Mouse (Mus musculus): ENCODE data around the gene Tmem189. TPM values are rescaled to one million over a fixed set of nuclear protein-coding genes. Genes with fewer than 3 reads are reported as not detected.

The Tmem189 gene
- polyA plus RNA-seq, 1 experiment: 11.7 TPM

GRCm38 (mm10) chr2:167679902-167680430 lies 9.7 kb downstream of the Tmem189 start:
- H3K4me1 ChIP-seq (ENCODE audit: control insufficient read depth): peaks cover 16% of the 10 kb centered on the region
- TF ChIP-seq TAL1 (IDR thresholded peaks at IDR 0.05; ENCODE audit: low read length): no peak
- TF ChIP-seq GATA1 (IDR thresholded peaks at IDR 0.05; ENCODE audit: low read length): no peak
- H3K36me3 ChIP-seq (ENCODE audit: control insufficient read depth): no peaks in the 10 kb centered on the region
- H3K4me3 ChIP-seq (replicated peaks): no peak overlapping the region
- H3K9me3 ChIP-seq (ENCODE audit: control insufficient read depth, low read length): no peaks in the 10 kb centered on the region
- peaks cover 7% of the 10 kb centered on the region for H3K27me3 ChIP-seq (ENCODE audit: control insufficient read depth)

DNA sequence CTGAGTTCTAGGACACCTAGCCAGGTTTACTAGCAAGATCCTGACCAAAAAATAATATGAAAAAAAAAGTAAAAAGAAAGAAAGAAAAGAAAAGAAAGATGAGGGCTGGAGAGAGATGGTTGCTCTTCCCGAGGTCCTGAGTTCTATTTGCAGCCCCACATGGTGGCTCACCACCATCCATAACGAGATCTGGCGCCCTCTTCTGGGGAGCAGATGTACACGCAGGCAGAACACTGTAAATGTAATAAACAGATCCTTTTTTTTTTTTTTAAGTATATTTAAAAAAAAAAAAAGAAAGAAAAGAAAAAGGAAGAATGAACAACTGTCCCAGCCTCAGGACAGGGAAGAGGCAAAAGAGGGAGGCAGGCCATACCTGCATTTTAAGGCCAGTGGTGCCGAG lies 11.0 kb downstream of the Tmem189 start:
- H3K36me3 ChIP-seq (ENCODE audit: control insufficient read depth): no peaks in the 10 kb centered on the region
- H3K4me1 ChIP-seq (ENCODE audit: control insufficient read depth): peaks cover 26% of the 10 kb centered on the region
- H3K9me3 ChIP-seq (ENCODE audit: control insufficient read depth, low read length): no peaks in the 10 kb centered on the region
- no peak overlapping the region for H3K4me3 ChIP-seq (replicated peaks)
- no peak for TF ChIP-seq TAL1 (IDR thresholded peaks at IDR 0.05; ENCODE audit: low read length)
- no peak for TF ChIP-seq GATA1 (IDR thresholded peaks at IDR 0.05; ENCODE audit: low read length)
- peaks cover 7% of the 10 kb centered on the region for H3K27me3 ChIP-seq (ENCODE audit: control insufficient read depth)

GRCm38 (mm10) chr2:167675120-167675909 lies 14.3 kb downstream of the Tmem189 start:
- no peaks in the 10 kb centered on the region for H3K36me3 ChIP-seq (ENCODE audit: control insufficient read depth)
- TF ChIP-seq TAL1 (IDR thresholded peaks at IDR 0.05; ENCODE audit: low read length) (no peak), GATA1 (IDR thresholded peaks at IDR 0.05; ENCODE audit: low read length) (no peak)
- H3K4me3 ChIP-seq (replicated peaks): no peak overlapping the region
- peaks cover 55% of the 10 kb centered on the region for H3K4me1 ChIP-seq (ENCODE audit: control insufficient read depth)
- no peaks in the 10 kb centered on the region; the same call in 1 of the 2 replicates for H3K9me3 ChIP-seq (ENCODE audit: control insufficient read depth, low read length)
- H3K27me3 ChIP-seq (ENCODE audit: control insufficient read depth): peaks cover 7% of the 10 kb centered on the region

DNA sequence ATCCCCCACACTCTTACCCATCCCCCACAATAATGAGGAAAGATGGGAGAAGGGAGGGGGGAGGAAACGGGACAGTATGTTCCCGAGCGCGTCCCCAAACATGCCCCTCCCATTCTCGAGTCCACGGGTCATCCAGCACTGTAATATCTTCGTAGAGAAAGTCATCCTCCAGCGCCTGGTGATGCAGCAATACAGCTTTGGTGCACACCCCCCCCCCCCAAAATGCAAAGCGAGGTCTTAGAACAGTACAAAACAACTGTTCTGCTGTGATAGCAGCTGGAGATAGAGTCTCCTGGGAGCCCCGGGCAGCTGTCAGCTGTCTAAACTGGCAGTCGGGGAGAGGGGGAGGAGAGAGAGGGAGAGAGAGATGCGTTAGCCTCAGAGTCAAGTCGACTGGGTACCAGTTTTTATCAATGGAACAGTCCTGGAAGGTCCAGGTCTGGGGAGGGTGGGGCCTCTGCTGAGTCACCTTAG lies 17.4 kb downstream of the Tmem189 start:
- no peaks in the 10 kb centered on the region for H3K36me3 ChIP-seq (ENCODE audit: control insufficient read depth)
- peak overlapping the region; percentile 55 for H3K4me3 ChIP-seq (replicated peaks)
- H3K4me1 ChIP-seq (ENCODE audit: control insufficient read depth): peaks cover 48% of the 10 kb centered on the region
- no peaks in the 10 kb centered on the region; the same call in 1 of the 2 replicates for H3K9me3 ChIP-seq (ENCODE audit: control insufficient read depth, low read length)
- no peak for TF ChIP-seq GATA1 (IDR thresholded peaks at IDR 0.05; ENCODE audit: low read length)
- no peak for TF ChIP-seq TAL1 (IDR thresholded peaks at IDR 0.05; ENCODE audit: low read length)
- peaks cover 9% of the 10 kb centered on the region for H3K27me3 ChIP-seq (ENCODE audit: control insufficient read depth)

DNA sequence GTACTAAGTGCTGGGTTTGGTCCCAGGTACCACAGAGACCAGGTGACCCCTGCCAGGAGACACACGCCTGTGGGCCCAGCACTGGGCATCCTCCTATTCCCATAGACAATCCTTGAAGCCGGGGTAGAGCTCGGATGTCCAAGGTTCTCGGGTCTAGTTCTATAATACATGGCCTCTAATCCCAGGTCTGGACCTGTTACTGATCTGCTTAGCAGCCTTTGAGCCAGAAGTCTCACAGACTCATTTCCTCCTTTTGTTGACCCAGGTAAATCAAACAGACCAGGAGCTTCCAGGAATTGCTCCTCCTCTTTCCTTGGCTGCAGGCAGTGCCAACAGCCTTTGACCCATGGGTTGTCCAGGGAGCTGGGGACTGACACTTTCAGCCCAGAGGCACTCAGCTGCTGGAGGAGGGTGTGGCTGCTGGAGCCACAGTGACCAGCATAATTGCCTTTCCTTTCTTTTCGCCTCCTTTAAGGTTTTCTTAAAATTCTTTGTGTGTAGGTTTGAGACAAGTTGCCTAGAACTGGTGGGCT lies 18.5 kb downstream of the Tmem189 start:
- Histone ChIP-seq H3K36me3 (ENCODE audit: control insufficient read depth) (no peaks in the 10 kb centered on the region), H3K4me1 (ENCODE audit: control insufficient read depth) (peaks cover 48% of the 10 kb centered on the region), H3K27me3 (ENCODE audit: control insufficient read depth) (peaks cover 7% of the 10 kb centered on the region), H3K4me3 (replicated peaks) (peak overlapping the region; percentile 55), H3K9me3 (ENCODE audit: control insufficient read depth, low read length) (no peaks in the 10 kb centered on the region; the same call in 1 of the 2 replicates)
- TF ChIP-seq TAL1 (IDR thresholded peaks at IDR 0.05; ENCODE audit: low read length): no peak

GRCm38 (mm10) chr2:167669398-167669797 lies 20.2 kb downstream of the Tmem189 start:
- H3K4me1 ChIP-seq (ENCODE audit: control insufficient read depth): peaks cover 39% of the 10 kb centered on the region
- no peaks in the 10 kb centered on the region for H3K36me3 ChIP-seq (ENCODE audit: control insufficient read depth)
- H3K4me3 ChIP-seq (replicated peaks): no peak overlapping the region
- peaks cover 10% of the 10 kb centered on the region for H3K27me3 ChIP-seq (ENCODE audit: control insufficient read depth)
- TF ChIP-seq GATA1 (IDR thresholded peaks at IDR 0.05; ENCODE audit: low read length): no peak
- TF ChIP-seq TAL1 (IDR thresholded peaks at IDR 0.05; ENCODE audit: low read length): no peak
- H3K9me3 ChIP-seq (ENCODE audit: control insufficient read depth, low read length): no peaks in the 10 kb centered on the region; the same call in 1 of the 2 replicates

- Histone ChIP-seq H3K4me3 (replicated peaks) (no peak overlapping the region), H3K27me3 (ENCODE audit: control insufficient read depth) (peaks cover 12% of the 10 kb centered on the region), H3K4me1 (ENCODE audit: control insufficient read depth) (peaks cover 30% of the 10 kb centered on the region), H3K36me3 (ENCODE audit: control insufficient read depth) (no peaks in the 10 kb centered on the region), H3K9me3 (ENCODE audit: control insufficient read depth, low read length) (no peaks in the 10 kb centered on the region; the same call in 1 of the 2 replicates)
- TF ChIP-seq TAL1 (IDR thresholded peaks at IDR 0.05; ENCODE audit: low read length) (no peak), GATA1 (IDR thresholded peaks at IDR 0.05; ENCODE audit: low read length) (no peak)
Measured at GRCm38 (mm10) chr2:167668426-167668825, 21.2 kb downstream of the Tmem189 start.

DNA sequence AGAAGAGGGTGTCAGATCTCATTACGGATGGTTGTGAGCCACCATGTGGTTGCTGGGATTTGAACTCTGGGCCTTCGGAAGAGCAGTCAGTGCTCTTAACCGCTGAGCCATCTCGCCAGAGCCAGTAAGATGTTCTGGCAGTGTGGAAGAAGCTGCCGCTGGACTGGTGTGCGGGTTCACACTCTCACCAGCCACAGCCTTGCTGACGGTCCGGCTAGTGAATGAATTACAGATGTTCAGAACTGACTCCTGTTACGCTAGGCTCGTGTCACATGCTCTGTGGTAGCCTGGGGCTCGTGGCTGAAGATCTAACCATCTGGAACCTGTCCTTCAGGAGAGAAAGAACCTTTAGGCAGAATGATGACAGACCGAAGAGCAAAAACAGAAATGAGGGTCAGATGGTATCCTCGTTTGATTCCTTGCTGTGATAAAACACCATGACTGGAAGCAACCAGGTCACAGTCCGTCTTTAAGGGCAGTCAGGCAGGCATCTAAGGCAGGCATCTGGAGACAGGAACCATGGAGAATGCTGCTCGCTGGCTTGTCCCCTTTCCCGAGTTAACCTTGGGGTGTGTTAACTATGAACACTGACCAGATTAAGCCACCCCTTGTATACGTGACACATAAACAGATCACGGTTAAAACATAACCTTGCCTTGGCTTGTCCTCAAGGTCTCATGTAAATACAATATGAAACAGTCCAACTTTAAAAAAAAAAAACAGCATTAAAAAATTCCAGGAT lies 23.5 kb downstream of the Tmem189 start:
- Histone ChIP-seq H3K27me3 (ENCODE audit: control insufficient read depth) (peaks cover 28% of the 10 kb centered on the region), H3K9me3 (ENCODE audit: control insufficient read depth, low read length) (no peaks in the 10 kb centered on the region), H3K4me3 (replicated peaks) (no peak overlapping the region), H3K36me3 (ENCODE audit: control insufficient read depth) (no peaks in the 10 kb centered on the region), H3K4me1 (ENCODE audit: control insufficient read depth) (peaks cover 21% of the 10 kb centered on the region)
- TF ChIP-seq GATA1 (IDR thresholded peaks at IDR 0.05; ENCODE audit: low read length) (no peak), TAL1 (IDR thresholded peaks at IDR 0.05; ENCODE audit: low read length) (no peak)

- peaks cover 17% of the 10 kb centered on the region for H3K36me3 ChIP-seq (ENCODE audit: control insufficient read depth)
- H3K4me1 ChIP-seq (ENCODE audit: control insufficient read depth): peaks cover 48% of the 10 kb centered on the region
- no peaks in the 10 kb centered on the region for H3K9me3 ChIP-seq (ENCODE audit: control insufficient read depth, low read length)
- peaks cover 30% of the 10 kb centered on the region for H3K27me3 ChIP-seq (ENCODE audit: control insufficient read depth)
- H3K4me3 ChIP-seq (replicated peaks): peak overlapping the region; percentile 93
- TF ChIP-seq TAL1 (IDR thresholded peaks at IDR 0.05; ENCODE audit: low read length) (no peak), GATA1 (IDR thresholded peaks at IDR 0.05; ENCODE audit: low read length) (no peak)
Measured at GRCm38 (mm10) chr2:167662713-167663112, 26.9 kb downstream of the Tmem189 start.
